Mouse (Mus musculus): ENCODE data around the gene H1f0. TPM values are rescaled to one million over a fixed set of nuclear protein-coding genes. Genes with fewer than 3 reads are reported as not detected.
A peak's percentile ranks its signal among the peaks of the same experiment; 100 is the strongest.

Gene H1f0
- polyA plus RNA-seq, 1 experiment: 92.0 TPM

DNA sequence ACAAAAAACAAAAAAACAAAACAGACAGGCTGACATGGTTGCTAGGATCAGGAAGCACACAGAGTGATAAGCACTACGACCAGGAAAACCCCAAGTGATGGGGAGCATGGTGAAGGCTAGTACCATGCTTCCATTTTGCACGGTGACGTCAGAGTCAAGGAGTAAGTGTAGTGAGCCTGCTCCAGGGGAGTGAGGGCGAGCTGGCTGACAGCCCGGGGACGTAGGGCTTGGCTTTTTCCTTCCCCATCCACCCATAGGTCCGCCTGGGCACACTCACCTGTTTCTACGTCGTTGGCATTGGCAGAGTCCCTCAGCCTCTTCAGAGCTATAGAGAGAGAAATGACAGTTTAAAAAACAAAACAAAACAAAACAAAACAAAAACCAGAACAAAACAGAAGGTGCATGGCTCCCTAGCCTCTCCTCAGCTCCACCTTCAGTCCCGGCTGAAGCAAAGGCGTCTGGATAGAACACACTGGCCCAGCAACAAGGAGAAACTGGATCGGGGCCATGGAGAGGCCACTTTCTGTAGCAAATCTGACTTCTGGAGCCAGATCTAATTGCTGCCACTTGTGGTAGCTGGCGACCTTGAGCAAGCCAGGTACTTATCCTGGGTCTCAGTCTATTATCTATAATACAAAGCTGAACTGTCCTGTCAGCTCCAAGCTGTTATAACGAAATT lies 32.8 kb downstream of the H1f0 start:
- TF ChIP-seq CTCF (IDR thresholded peaks at IDR 0.05; ENCODE audit: insufficient read depth, low read length) (no peak), POLR2A (IDR thresholded peaks at IDR 0.05; ENCODE audit: borderline replicate concordance, extremely low read depth, low read depth, low read length) (no peak)
- H3K4me3 ChIP-seq (replicated peaks; ENCODE audit: extremely low read depth, low read depth, low read length): no peak overlapping the region
- no peak for DNase-seq
- peaks cover 2% of the 10 kb centered on the region; the same call in 1 of the 2 replicates for H3K4me1 ChIP-seq (ENCODE audit: control insufficient read depth, insufficient read depth, low read length)
- WGBS: 61% methylated on average over 14 of the region's 14 CpGs

- H3K4me3 ChIP-seq (replicated peaks; ENCODE audit: extremely low read depth, low read depth, low read length): peak within 1 kb of the TSS; percentile 66
- peaks cover 2% of the 10 kb centered on the region; the same call in 1 of the 2 replicates for H3K4me1 ChIP-seq (ENCODE audit: control insufficient read depth, insufficient read depth, low read length)
- TF ChIP-seq CTCF (IDR thresholded peaks at IDR 0.05; ENCODE audit: insufficient read depth, low read length) (no peak), POLR2A (IDR thresholded peaks at IDR 0.05; ENCODE audit: borderline replicate concordance, extremely low read depth, low read depth, low read length) (peak; percentile 80; the same call in 1 of the 2 replicates)
- DNase-seq: peak; percentile 95
- under 1% methylated on average over 80 of the region's 80 CpGs for WGBS
These were observed 34.3 kb downstream of the H1f0 start, which contains the start of gene Ankrd54 for GRCm38 (mm10) chr15:79062376-79063159. TSS of gene Ankrd54 (minus strand) at chr15:79062893.

- 6% methylated on average over 14 of the region's 14 CpGs for WGBS
- DNase-seq: no peak
- Histone ChIP-seq H3K4me1 (ENCODE audit: control insufficient read depth, insufficient read depth, low read length) (peaks cover 2% of the 10 kb centered on the region; the same call in 1 of the 2 replicates), H3K4me3 (replicated peaks; ENCODE audit: extremely low read depth, low read depth, low read length) (peak overlapping the region; percentile 36)
- no peak for TF ChIP-seq POLR2A (IDR thresholded peaks at IDR 0.05; ENCODE audit: borderline replicate concordance, extremely low read depth, low read depth, low read length)
- no peak for TF ChIP-seq CTCF (IDR thresholded peaks at IDR 0.05; ENCODE audit: insufficient read depth, low read length)
These were observed 35.0 kb downstream of the H1f0 start for GRCm38 (mm10) chr15:79063160-79063740.

GRCm38 (mm10) chr15:79065086-79065770 lies 37.0 kb downstream of the H1f0 start:
- DNase-seq: no peak
- WGBS: 44% methylated on average over 8 of the region's 8 CpGs
- Histone ChIP-seq H3K4me3 (replicated peaks; ENCODE audit: extremely low read depth, low read depth, low read length) (no peak overlapping the region), H3K4me1 (ENCODE audit: control insufficient read depth, insufficient read depth, low read length) (peaks cover 2% of the 10 kb centered on the region; the same call in 1 of the 2 replicates)
- TF ChIP-seq POLR2A (IDR thresholded peaks at IDR 0.05; ENCODE audit: borderline replicate concordance, extremely low read depth, low read depth, low read length) (no peak), CTCF (IDR thresholded peaks at IDR 0.05; ENCODE audit: insufficient read depth, low read length) (no peak)

DNA sequence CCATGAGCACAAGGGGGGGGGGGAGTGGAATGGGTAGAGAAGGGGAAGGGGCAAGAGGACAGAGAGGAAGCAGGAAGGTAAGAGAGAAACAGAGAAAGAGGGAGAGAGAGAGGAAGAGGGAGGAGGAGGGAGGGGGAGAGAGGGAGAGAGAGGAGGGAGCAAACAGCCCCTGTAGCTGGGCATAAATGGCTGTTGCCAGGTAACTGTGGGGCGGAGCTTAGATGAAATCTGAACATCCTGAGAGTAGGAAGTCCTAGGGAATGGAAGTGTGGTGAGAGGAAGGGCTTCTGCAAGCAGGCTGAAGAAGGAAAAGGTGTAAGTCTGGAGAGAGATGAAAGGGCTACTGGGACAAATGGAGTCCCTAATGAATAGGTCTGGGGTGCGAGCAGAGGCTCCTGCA lies 38.0 kb downstream of the H1f0 start:
- TF ChIP-seq CTCF (IDR thresholded peaks at IDR 0.05; ENCODE audit: insufficient read depth, low read length) (no peak), POLR2A (IDR thresholded peaks at IDR 0.05; ENCODE audit: borderline replicate concordance, extremely low read depth, low read depth, low read length) (no peak)
- 47% methylated on average over 2 of the region's 2 CpGs for WGBS
- H3K4me3 ChIP-seq (replicated peaks; ENCODE audit: extremely low read depth, low read depth, low read length): no peak overlapping the region
- peaks cover 2% of the 10 kb centered on the region; the same call in 1 of the 2 replicates for H3K4me1 ChIP-seq (ENCODE audit: control insufficient read depth, insufficient read depth, low read length)
- no peak for DNase-seq

DNA sequence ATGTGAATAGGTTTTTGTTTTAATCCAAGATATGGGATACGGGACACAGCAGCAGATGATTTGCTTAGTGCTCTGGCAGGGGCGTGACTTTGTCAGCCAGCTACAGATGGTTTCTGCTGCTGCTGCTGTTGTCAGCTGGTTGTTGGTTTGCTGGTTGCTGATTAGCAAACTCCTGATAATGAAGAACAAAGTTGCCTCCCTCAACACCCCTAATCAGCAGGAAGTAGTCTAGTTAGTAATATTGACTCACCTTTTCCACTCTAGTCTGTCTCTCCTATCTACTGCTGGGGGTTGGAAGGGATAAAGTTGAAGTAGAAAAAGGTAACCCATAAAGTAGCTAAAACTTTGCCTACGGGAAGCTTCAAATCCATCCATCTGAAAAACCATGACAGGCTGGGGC lies 39.4 kb downstream of the H1f0 start:
- DNase-seq: no peak
- Histone ChIP-seq H3K4me3 (replicated peaks; ENCODE audit: extremely low read depth, low read depth, low read length) (no peak overlapping the region), H3K4me1 (ENCODE audit: control insufficient read depth, insufficient read depth, low read length) (no peaks in the 10 kb centered on the region)
- TF ChIP-seq CTCF (IDR thresholded peaks at IDR 0.05; ENCODE audit: insufficient read depth, low read length) (no peak), POLR2A (IDR thresholded peaks at IDR 0.05; ENCODE audit: borderline replicate concordance, extremely low read depth, low read depth, low read length) (no peak)
- 63% methylated on average over 3 of the region's 3 CpGs for WGBS

DNA sequence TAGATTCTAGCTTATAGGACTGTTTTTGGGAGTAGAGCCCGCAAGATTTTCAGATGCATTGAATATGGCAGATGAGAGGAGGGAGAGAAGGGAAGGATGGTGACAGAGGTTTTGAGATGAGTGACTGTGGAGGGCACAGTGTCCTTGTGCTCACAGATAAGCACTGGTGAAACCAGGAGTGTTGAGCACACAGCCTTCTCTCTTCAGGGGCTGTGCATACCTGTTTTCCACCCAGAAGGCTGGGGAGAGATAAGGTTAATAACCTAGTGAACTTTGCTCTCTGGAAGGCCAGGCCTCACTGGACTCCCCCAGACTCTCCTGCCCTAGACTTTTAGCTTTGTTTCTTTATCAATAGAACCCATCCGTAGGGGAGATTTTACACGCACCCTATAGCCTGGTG lies 40.2 kb downstream of the H1f0 start:
- TF ChIP-seq CTCF (IDR thresholded peaks at IDR 0.05; ENCODE audit: insufficient read depth, low read length) (no peak), POLR2A (IDR thresholded peaks at IDR 0.05; ENCODE audit: borderline replicate concordance, extremely low read depth, low read depth, low read length) (no peak)
- Histone ChIP-seq H3K4me3 (replicated peaks; ENCODE audit: extremely low read depth, low read depth, low read length) (no peak overlapping the region), H3K4me1 (ENCODE audit: control insufficient read depth, insufficient read depth, low read length) (no peaks in the 10 kb centered on the region)
- 74% methylated on average over 3 of the region's 3 CpGs for WGBS
- no peak for DNase-seq

- peaks cover 5% of the 10 kb centered on the region for H3K4me1 ChIP-seq (ENCODE audit: control insufficient read depth, insufficient read depth, low read length)
- WGBS: 56% methylated on average over 5 of the region's 5 CpGs
- no peak overlapping the region for H3K4me3 ChIP-seq (replicated peaks; ENCODE audit: extremely low read depth, low read depth, low read length)
- TF ChIP-seq CTCF (IDR thresholded peaks at IDR 0.05; ENCODE audit: insufficient read depth, low read length) (peak; percentile 52), POLR2A (IDR thresholded peaks at IDR 0.05; ENCODE audit: borderline replicate concordance, extremely low read depth, low read depth, low read length) (no peak)
- DNase-seq: peak; percentile 26
These were observed 43.1 kb downstream of the H1f0 start for GRCm38 (mm10) chr15:79071117-79072039.

Measured in lung, adult 2 months (tissue).